Mouse (Mus musculus): ENCODE measurements around the gene Reln. TPM values are rescaled to one million over a fixed set of nuclear protein-coding genes. Genes with fewer than 3 reads are reported as not detected.

The Reln gene
- polyA plus RNA-seq, 1 experiment from 2014 or later: 1.9 TPM

DNA sequence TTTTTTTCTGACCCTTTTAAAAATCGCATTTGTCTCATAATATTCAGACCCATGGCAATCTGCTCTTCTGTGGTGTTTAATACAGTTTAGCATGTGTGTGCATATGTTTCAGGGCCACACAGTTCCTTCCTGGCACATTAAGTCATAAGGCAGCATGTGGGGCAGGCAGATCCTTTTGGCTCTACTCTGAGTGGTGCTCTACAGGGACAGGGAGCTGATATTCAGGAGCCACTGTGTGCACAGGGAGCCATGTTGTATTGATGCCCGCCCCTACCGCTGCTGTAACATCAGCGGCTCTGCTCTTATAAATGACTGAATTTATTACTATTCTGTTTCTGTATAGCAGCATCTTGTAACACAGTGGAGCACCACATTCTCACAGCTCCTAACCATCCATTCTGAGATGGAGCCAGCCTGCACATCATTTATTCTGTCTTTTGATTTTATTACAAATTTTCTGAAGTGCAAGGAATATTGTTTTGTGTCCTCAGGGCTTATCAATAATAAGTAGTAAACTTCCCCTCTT is 410.3 kb downstream of the Reln start:
- Histone ChIP-seq H3K27ac (ENCODE audit: low read length) (no peak overlapping the region), H3K9ac (ENCODE audit: low read length) (no peak overlapping the region), H3K9me3 (replicated peaks; ENCODE audit: control insufficient read depth, low read length) (no peaks in the 10 kb centered on the region), H3K27me3 (ENCODE audit: control insufficient read depth, insufficient read depth, low read length) (no peaks in the 10 kb centered on the region), H3K36me3 (ENCODE audit: control insufficient read depth, insufficient read depth) (no peaks in the 10 kb centered on the region), H3K4me2 (ENCODE audit: low read depth, low read length) (no peak overlapping the region), H3K4me1 (ENCODE audit: control insufficient read depth, insufficient read depth, low read length) (no peaks in the 10 kb centered on the region; the same call in 1 of the 2 replicates), H3K4me3 (ENCODE audit: low read length) (no peak overlapping the region)
- 91% methylated on average over 4 of the region's 4 CpGs for WGBS
- ATAC-seq (replicated peaks; ENCODE audit: extremely low read depth, insufficient read depth, low FRiP score): no peak

DNA sequence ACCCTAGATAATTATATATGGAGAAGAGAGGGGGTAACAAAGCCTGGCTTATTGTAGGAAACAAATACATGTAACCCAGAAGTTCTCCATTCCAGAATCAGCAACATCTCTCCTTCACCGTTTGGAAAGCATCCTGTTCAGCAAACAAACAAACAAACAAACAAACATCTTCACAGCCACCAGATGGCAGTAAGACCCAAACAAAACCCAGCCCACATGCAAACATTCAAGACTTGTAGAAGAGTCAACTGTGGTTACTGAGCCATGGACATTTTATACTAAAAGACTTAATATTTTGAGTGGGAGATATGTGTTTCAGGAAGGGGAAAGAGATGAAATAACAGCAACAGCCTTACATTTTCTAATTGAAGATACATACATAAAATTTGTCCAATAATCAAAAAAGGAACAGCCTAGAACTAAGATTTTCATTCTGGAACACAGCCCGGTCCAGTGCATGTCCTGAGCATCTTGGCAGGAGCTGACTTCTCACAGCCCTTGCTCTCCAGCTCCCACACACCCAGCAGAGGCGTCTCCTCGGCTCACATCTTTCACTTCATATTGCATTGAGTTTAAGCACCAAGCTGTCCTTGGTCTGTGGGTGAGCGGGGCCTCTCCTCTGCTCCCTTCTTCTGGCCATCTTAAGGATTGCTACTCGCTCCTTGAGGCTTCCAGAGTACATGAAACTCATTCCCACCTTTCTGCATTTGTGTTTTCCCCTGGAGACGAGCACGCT is 411.0 kb downstream of the Reln start:
- no peak overlapping the region for H3K27ac ChIP-seq (ENCODE audit: low read length)
- no peaks in the 10 kb centered on the region for H3K9me3 ChIP-seq (replicated peaks; ENCODE audit: control insufficient read depth, low read length)
- 63% methylated on average over 8 of the region's 8 CpGs for WGBS
- H3K4me1 ChIP-seq (ENCODE audit: control insufficient read depth, insufficient read depth, low read length): no peaks in the 10 kb centered on the region
- no peaks in the 10 kb centered on the region for H3K27me3 ChIP-seq (ENCODE audit: control insufficient read depth, insufficient read depth, low read length)
- H3K9ac ChIP-seq (ENCODE audit: low read length): no peak overlapping the region
- H3K4me3 ChIP-seq (ENCODE audit: low read length): no peak overlapping the region
- no peaks in the 10 kb centered on the region for H3K36me3 ChIP-seq (ENCODE audit: control insufficient read depth, insufficient read depth)
- no peak for ATAC-seq (replicated peaks; ENCODE audit: extremely low read depth, insufficient read depth, low FRiP score)
- no peak overlapping the region for H3K4me2 ChIP-seq (ENCODE audit: low read depth, low read length)

DNA sequence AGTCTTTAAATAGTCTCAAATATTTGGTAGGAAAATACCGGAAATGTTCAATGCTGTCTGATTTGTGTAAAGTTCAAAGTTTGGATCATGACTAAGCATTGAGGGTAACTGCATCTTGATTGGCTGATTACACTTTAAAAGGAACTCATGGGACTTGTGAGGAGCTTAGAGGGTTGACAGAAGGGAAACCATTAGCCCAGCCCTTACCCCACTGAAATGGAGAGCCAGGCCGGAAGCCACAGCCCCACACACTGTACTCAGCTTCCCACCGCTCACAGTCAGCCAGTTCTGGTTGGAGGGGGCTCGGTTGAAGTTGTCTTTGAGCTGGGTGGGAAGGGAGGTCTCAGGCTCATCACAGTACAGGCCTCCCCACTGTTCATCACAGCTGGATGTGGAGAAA is 413.4 kb downstream of the Reln start:
- no peak overlapping the region for H3K4me2 ChIP-seq (ENCODE audit: low read depth, low read length)
- H3K9me3 ChIP-seq (replicated peaks; ENCODE audit: control insufficient read depth, low read length): no peaks in the 10 kb centered on the region
- no peaks in the 10 kb centered on the region for H3K4me1 ChIP-seq (ENCODE audit: control insufficient read depth, insufficient read depth, low read length)
- H3K9ac ChIP-seq (ENCODE audit: low read length): no peak overlapping the region
- WGBS: 79% methylated on average over 4 of the region's 4 CpGs
- H3K27ac ChIP-seq (ENCODE audit: low read length): no peak overlapping the region
- no peaks in the 10 kb centered on the region for H3K36me3 ChIP-seq (ENCODE audit: control insufficient read depth, insufficient read depth)
- no peaks in the 10 kb centered on the region for H3K27me3 ChIP-seq (ENCODE audit: control insufficient read depth, insufficient read depth, low read length)
- ATAC-seq (replicated peaks; ENCODE audit: extremely low read depth, insufficient read depth, low FRiP score): 0 out of 2 replicates have a peak, but pooled peaks have one; percentile 23
- H3K4me3 ChIP-seq (ENCODE audit: low read length): no peak overlapping the region

DNA sequence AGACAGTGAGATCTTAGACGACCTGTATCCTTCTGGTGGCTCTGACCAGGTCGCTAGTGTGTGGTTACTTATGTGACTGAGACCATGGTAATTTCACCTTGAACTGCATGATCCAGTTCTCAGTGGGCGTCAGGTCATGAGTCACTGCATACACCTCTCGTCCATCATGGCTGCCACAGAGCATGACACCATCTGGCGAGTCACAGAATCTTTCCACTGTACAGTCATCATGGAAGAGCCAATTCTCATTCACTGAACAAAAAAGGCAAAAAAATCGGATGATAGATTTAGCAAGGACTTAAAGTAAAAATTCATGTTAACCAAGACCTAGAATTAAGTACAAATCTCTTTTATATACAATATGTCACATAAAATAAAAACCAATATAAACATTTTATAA is 424.2 kb downstream of the Reln start:
- H3K27me3 ChIP-seq (ENCODE audit: control insufficient read depth, insufficient read depth, low read length): no peaks in the 10 kb centered on the region
- H3K36me3 ChIP-seq (ENCODE audit: control insufficient read depth, insufficient read depth): no peaks in the 10 kb centered on the region
- H3K9ac ChIP-seq (ENCODE audit: low read length): no peak overlapping the region
- WGBS: 80% methylated on average over 6 of the region's 6 CpGs
- H3K4me2 ChIP-seq (ENCODE audit: low read depth, low read length): no peak overlapping the region
- no peak overlapping the region for H3K27ac ChIP-seq (ENCODE audit: low read length)
- H3K4me1 ChIP-seq (ENCODE audit: control insufficient read depth, insufficient read depth, low read length): no peaks in the 10 kb centered on the region
- no peak for ATAC-seq (replicated peaks; ENCODE audit: extremely low read depth, insufficient read depth, low FRiP score)
- peaks cover 3% of the 10 kb centered on the region; the same call in 1 of the 2 replicates for H3K9me3 ChIP-seq (replicated peaks; ENCODE audit: control insufficient read depth, low read length)
- H3K4me3 ChIP-seq (ENCODE audit: low read length): no peak overlapping the region

DNA sequence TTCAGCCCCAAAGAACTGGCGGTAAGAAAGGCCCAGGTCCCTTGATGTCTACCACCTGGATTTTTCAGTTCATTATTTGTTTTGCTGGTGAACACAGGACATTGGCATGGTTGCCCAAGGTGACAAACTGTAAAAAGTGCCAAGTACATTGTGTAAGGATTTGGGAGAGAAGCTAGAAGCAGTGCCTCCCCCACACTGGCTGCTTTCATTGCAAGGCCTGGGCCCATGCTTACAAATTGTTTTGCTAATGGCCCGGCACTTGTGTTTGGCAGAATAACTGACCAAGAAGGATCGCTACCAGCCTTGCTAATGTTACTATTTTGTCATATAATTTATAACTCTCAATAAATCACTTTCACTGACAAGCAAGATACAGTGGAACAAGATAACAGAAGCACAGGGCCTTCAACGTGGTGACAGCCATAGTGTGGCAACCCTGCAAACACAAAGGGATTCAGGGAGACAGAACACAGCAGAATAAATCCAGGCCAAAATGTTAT is 425.2 kb downstream of the Reln start:
- Histone ChIP-seq H3K36me3 (ENCODE audit: control insufficient read depth, insufficient read depth) (no peaks in the 10 kb centered on the region), H3K4me3 (ENCODE audit: low read length) (no peak overlapping the region), H3K4me2 (ENCODE audit: low read depth, low read length) (no peak overlapping the region), H3K27me3 (ENCODE audit: control insufficient read depth, insufficient read depth, low read length) (no peaks in the 10 kb centered on the region), H3K27ac (ENCODE audit: low read length) (no peak overlapping the region), H3K9me3 (replicated peaks; ENCODE audit: control insufficient read depth, low read length) (peaks cover 3% of the 10 kb centered on the region; the same call in 1 of the 2 replicates), H3K4me1 (ENCODE audit: control insufficient read depth, insufficient read depth, low read length) (no peaks in the 10 kb centered on the region), H3K9ac (ENCODE audit: low read length) (no peak overlapping the region)
- no peak for ATAC-seq (replicated peaks; ENCODE audit: extremely low read depth, insufficient read depth, low FRiP score)
- WGBS: 63% methylated on average over 4 of the region's 4 CpGs

DNA sequence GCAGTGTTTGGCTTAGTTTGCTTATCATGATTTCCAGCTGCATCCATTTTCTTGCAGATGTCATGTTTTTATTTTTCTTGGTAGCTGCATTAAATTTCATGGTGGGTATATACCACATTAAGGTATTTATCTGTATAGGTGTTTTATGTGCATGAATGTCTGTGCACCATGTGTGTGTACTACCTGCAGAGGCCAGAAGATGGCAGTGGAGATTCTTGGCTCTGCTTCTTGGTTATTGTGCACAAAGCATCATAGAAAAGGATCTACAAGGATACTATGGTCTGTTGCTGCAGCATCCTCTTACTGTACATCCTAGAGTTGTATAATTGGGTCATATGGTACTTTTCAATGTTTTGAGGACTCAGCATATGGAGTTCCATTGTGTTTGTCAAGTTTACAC is 428.5 kb downstream of the Reln start:
- H3K4me2 ChIP-seq (ENCODE audit: low read depth, low read length): no peak overlapping the region
- H3K9ac ChIP-seq (ENCODE audit: low read length): no peak overlapping the region
- no peak overlapping the region for H3K4me3 ChIP-seq (ENCODE audit: low read length)
- ATAC-seq (replicated peaks; ENCODE audit: extremely low read depth, insufficient read depth, low FRiP score): no peak
- no peak overlapping the region for H3K27ac ChIP-seq (ENCODE audit: low read length)
- no peaks in the 10 kb centered on the region for H3K4me1 ChIP-seq (ENCODE audit: control insufficient read depth, insufficient read depth, low read length)
- no peaks in the 10 kb centered on the region for H3K36me3 ChIP-seq (ENCODE audit: control insufficient read depth, insufficient read depth)
- peaks cover 3% of the 10 kb centered on the region; the same call in 1 of the 2 replicates for H3K9me3 ChIP-seq (replicated peaks; ENCODE audit: control insufficient read depth, low read length)
- H3K27me3 ChIP-seq (ENCODE audit: control insufficient read depth, insufficient read depth, low read length): no peaks in the 10 kb centered on the region

DNA sequence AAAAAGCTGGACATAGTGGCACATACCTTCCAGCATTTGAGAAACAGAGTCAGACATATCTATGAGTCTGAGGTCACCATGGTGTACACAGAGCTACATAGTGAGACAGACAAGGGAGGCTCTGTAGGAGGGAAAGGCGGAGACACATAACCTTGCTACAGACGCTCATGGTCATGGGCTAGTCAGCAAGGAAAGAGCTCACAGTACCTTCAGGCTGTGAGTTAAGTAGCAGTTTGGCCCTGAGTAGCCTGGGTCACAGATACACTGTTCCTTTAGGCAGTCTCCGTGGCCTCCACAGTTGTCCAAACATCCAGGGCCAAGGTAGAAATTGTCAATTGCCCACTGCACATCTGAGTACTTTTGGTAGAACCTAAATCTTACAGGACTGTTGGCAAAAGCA is 429.7 kb downstream of the Reln start:
- Histone ChIP-seq H3K27me3 (ENCODE audit: control insufficient read depth, insufficient read depth, low read length) (no peaks in the 10 kb centered on the region), H3K36me3 (ENCODE audit: control insufficient read depth, insufficient read depth) (no peaks in the 10 kb centered on the region), H3K4me2 (ENCODE audit: low read depth, low read length) (no peak overlapping the region), H3K27ac (ENCODE audit: low read length) (no peak overlapping the region), H3K4me3 (ENCODE audit: low read length) (no peak overlapping the region), H3K9me3 (replicated peaks; ENCODE audit: control insufficient read depth, low read length) (peaks cover 3% of the 10 kb centered on the region; the same call in 1 of the 2 replicates), H3K9ac (ENCODE audit: low read length) (no peak overlapping the region), H3K4me1 (ENCODE audit: control insufficient read depth, insufficient read depth, low read length) (no peaks in the 10 kb centered on the region)
- WGBS: 71% methylated on average over 3 of the region's 3 CpGs
- ATAC-seq (replicated peaks; ENCODE audit: extremely low read depth, insufficient read depth, low FRiP score): no peak

DNA sequence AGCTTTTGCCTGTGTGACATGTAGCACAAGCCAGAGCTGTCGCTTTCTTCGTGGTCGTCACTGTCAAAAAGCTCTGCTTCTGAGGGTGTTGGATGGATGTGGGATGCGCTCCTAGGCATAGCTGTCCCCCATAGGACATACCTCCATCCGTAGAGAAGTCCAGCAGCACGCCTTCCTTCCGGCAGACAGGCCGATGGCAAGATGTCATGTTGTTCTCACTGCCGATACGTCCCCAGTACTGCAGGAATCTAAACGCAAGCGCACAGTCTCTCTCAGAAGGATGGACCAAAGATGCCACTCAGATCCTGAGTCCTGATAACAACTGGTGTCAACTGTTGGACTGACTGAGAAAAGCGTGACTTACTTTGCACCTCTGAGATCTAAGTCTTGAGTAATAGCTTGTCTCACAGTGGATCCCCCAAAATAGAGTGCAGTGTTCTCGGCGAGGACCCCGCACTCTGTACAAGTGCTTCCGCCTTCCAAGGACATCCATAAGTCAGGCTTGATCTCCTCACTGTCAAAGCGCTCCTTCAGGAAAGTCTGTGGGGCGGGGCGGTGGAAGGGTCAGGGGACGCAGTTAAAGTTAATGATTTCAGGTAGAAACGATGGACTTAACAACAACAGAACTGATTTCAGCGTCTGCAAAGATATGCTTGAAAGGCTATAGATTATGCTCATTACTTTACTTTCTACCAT is 431.5 kb downstream of the Reln start:
- Histone ChIP-seq H3K27ac (ENCODE audit: low read length) (no peak overlapping the region), H3K4me1 (ENCODE audit: control insufficient read depth, insufficient read depth, low read length) (no peaks in the 10 kb centered on the region), H3K9me3 (replicated peaks; ENCODE audit: control insufficient read depth, low read length) (peaks cover 3% of the 10 kb centered on the region; the same call in 1 of the 2 replicates), H3K27me3 (ENCODE audit: control insufficient read depth, insufficient read depth, low read length) (no peaks in the 10 kb centered on the region), H3K9ac (ENCODE audit: low read length) (no peak overlapping the region), H3K4me3 (ENCODE audit: low read length) (no peak overlapping the region), H3K36me3 (ENCODE audit: control insufficient read depth, insufficient read depth) (no peaks in the 10 kb centered on the region), H3K4me2 (ENCODE audit: low read depth, low read length) (no peak overlapping the region)
- 81% methylated on average over 23 of the region's 23 CpGs for WGBS
- ATAC-seq (replicated peaks; ENCODE audit: extremely low read depth, insufficient read depth, low FRiP score): no peak

DNA sequence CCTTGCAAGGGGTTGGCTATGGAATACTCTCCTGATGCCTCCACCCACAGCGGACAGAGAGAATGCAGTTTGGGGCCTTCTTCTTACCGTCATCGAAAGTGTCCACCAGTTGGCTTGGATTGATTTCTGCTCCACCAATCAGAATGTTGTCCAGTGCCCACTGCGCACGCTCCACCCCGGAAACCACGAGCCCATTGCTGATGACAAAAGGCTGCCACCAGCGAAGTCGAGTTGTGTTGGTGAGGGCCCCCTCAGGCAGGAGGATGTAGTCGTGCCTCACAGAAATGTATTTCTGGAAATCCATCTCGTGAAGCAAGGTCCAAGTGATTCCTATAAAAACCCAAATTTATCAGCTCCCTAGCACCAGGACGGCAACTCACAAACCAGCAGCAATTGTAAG is 433.8 kb downstream of the Reln start:
- Histone ChIP-seq H3K4me2 (ENCODE audit: low read depth, low read length) (no peak overlapping the region), H3K36me3 (ENCODE audit: control insufficient read depth, insufficient read depth) (no peaks in the 10 kb centered on the region), H3K4me1 (ENCODE audit: control insufficient read depth, insufficient read depth, low read length) (no peaks in the 10 kb centered on the region), H3K4me3 (ENCODE audit: low read length) (no peak overlapping the region), H3K27ac (ENCODE audit: low read length) (no peak overlapping the region), H3K9ac (ENCODE audit: low read length) (no peak overlapping the region), H3K9me3 (replicated peaks; ENCODE audit: control insufficient read depth, low read length) (no peaks in the 10 kb centered on the region), H3K27me3 (ENCODE audit: control insufficient read depth, insufficient read depth, low read length) (no peaks in the 10 kb centered on the region)
- no peak for ATAC-seq (replicated peaks; ENCODE audit: extremely low read depth, insufficient read depth, low FRiP score)
- 89% methylated on average over 12 of the region's 12 CpGs for WGBS
